Mouse (Mus musculus) mature B cell (primary cell): Measurements from ENCODE around the gene Naa15.

Experiments
- in situ Hi-C: fragments of 300-500 bp; cut with MboI; formaldehyde crosslinking; loops from 2 replicates; pipeline ENCODE4 v1.14.3; 2019

The Naa15 gene

GRCm38 (mm10) chr3:51510903-51511302, 96.0 kb downstream of the Naa15 start:
- in situ Hi-C loops, result no loop called here

GRCm38 (mm10) chr3:51511983-51512382, 97.0 kb downstream of the Naa15 start:
- in situ Hi-C loops, result no loop called here

- in situ Hi-C loops, result no loop called here
Observed at GRCm38 (mm10) chr3:51517467-51517866, 102.5 kb downstream of the Naa15 start.

GRCm38 (mm10) chr3:51517878-51518762, 103.2 kb downstream of the Naa15 start:
- in situ Hi-C loops, result no loop called here

- in situ Hi-C loops, result no loop called here
Observed at GRCm38 (mm10) chr3:51518763-51519121, 103.8 kb downstream of the Naa15 start.

GRCm38 (mm10) chr3:51521262-51521661, 106.3 kb downstream of the Naa15 start:
- in situ Hi-C loops, result no loop called here

GRCm38 (mm10) chr3:51525186-51525785, 110.3 kb downstream of the Naa15 start:
- in situ Hi-C loops, result no loop called here
